Mouse (Mus musculus): ENCODE data around the gene Ilvbl.
A peak's percentile ranks its signal among the peaks of the same experiment; 100 is the strongest.
"Not testable (repeated sequence)": the region's sequence is repeated elsewhere in the genome, so short reads cannot be mapped to it uniquely, and the experiment has no call there.

Ilvbl gene

DNA sequence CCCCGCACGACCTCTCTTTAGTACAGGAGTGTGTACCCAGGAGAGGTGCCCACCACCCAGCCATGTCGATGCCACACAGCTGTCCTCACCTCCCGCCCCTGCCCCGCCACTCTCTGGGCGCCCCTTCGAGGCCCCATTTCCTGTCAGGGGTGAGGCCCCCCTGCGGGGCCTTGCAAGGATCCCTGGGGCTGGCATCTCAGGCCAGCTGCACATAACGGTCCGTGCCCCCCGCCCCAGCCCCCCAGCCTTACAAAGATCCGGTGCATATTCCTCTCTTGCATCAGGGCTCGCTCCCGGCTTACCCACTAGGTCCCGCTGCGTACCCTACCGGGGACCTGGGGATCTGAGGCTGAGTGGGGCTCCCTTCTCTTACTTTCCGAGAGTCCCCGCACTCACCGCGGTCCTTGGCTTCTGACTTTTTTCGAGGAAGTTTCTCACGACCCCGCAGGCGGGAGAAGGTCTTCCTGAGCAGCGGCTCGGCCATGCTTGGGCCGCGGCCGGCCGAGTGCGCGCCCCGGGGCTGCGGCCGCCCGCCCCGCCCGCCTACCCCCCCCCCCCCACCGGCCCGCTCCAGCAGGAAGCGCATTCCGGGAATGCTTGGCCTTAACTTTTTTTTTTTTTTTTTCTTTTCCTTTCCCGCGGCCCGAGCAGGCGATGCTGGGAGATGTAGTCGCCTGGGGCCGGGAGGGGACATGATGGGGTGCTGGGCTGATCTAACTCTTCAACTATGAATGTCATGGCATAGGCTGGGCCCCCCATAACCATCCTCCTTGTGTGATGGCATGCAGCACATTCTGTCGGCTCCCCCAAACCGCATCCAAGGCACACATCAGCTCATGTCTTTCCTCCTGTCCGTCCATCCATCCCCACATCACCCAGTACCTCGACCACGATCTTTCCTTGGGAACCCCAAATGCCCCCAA lies 17.5 kb downstream of the Ilvbl start, which contains the start of gene Syde1:
Gene Syde1 (minus strand): TSS at position 559 of the 923 bp plus-strand sequence.
- peak; percentile 83 to 84 for DNase-seq

DNA sequence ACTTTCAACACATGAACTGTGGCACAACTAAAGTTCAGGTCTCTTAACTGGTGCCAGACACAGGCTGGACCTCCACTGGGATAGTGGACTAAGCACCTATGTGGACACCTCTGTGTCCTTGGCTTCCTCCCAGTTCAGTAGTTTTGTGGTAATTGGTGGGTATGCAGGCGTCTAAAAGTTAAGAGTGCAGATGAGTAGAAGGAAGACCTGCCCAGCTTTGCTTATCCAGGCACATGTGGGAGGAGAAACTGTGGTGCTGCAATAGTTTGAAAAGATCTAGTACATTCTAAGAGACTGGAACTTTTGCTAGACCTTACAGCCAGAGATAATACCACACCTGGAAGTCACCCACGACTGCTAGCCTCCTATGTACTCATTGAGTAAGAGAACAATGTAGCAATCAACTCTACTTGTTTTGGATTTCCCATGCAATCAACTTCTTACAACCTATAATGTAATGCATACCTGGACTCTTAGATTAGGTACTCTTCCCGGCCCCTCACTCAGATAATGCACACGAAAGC lies 18.8 kb downstream of the Ilvbl start:
- no peak for DNase-seq

DNA sequence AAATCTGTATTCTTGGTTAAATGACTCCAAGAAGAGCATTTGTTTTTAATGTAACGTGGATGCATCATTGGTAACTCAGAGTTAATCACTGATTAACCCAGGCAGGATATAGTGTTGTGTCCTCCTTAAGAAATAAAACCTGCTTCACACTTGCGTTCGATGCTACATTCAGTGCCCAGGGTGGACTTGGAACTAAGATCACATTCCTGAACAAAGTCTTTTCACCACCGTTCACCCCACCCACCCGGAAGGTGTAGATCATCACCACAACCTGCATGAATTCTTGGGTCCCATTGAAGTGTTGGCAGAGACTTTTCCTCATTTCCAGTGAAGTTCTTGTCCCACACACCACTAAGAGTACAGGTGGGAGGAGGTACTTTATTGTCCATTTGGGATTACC lies 19.6 kb downstream of the Ilvbl start:
- DNase-seq: no peak

DNA sequence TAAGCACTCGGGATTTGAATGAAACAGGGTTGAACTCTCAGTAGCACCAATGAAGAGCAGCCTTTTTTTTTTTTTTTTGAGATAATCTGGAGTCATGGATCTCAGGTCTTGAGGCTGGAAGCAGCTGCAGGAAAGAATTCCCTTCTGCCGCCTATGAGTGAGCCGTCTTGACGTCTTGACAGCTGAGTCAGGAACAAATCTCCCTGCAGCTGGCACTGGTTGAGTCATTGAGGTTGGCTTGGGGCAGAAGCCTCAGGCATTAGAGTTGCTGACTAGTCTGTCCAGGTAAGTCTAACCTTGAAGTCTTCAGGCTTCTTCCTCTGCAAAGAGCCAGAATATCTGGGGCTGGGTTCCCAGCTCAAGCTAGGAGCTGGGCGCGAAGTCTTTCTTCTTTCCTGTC lies 20.0 kb downstream of the Ilvbl start:
- DNase-seq: peak in 1 of 2 experiments; percentile 15

DNA sequence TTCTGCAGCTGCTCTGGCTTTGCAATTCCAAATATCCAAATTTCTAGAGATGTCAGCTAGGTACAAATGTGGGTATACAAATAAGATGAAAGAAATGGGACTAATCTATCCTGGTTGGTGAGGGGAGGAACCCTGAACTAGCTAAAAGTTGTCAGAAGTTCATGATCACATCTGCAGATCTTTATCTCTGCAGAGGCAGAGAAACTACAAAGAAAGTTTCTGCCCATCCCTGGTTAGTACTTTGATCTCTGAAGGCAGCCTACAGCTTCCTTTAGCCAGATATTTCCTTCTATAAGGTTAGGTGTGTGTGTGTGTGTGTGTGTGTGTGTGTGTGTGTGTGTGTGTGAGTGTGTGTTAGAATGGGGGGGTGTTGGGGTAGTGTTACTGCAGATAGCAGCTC lies 20.4 kb downstream of the Ilvbl start:
- DNase-seq: peak in 1 of 2 experiments; percentile 10

DNA sequence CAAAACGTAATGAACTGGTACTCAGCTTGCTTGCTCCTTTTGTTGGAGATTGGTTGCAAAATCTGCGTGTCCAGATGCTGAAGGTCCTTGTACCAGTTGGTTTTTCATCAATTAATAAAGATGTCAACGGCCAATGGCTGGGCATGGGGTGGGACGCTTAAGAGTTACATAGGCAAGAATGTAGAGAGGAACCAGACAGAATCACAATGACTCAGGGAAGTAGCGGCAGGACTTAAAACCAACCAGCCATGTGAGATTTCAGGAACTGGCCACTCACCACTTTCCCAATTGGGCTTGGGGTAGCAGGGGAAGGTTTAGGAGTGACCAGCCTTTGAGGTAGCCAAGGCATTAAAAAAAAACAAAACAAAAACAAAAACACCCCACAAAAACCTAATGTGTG lies 25.7 kb downstream of the Ilvbl start:
- DNase-seq: no peak

DNA sequence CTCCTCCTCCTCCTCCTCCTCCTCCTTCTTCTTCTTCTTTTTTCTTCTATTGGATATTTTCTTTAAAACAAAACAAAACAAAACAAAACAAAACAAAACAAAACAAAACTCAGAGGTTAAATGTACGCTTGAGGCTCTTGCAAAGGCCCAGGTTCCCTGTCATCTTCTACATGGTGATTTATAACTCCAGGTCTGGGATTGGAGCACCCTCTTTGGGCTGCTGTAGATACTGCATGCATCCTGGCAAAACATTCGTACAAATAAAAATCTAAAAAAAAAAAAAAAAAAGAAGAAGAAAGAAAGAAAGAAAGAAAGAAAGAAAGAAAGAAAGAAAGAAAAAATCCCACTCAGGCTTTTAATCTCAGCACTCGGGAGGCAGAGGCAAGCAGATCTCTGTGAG lies 30.9 kb downstream of the Ilvbl start:
- peak in 1 of 2 experiments; percentile 32 for DNase-seq

DNA sequence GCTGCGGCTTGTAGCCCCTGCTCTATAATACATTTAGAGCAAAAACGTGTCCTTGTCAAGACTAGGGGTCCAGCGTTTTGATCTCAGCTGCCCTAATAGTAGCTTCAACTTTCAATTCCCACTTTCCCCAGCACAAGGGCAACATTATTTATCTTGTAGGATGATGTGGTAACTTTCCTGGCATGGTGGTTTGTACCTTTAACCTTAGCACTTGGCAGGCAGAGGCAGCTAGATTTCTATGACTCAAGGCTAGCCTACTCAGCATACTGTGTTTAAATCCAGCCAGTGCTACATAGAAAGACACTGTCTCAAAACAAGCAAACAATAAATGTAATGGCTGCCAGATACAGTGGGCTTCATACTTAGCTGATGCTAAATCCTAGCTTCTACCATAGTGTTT lies 33.5 kb downstream of the Ilvbl start:
- DNase-seq: no peak

DNA sequence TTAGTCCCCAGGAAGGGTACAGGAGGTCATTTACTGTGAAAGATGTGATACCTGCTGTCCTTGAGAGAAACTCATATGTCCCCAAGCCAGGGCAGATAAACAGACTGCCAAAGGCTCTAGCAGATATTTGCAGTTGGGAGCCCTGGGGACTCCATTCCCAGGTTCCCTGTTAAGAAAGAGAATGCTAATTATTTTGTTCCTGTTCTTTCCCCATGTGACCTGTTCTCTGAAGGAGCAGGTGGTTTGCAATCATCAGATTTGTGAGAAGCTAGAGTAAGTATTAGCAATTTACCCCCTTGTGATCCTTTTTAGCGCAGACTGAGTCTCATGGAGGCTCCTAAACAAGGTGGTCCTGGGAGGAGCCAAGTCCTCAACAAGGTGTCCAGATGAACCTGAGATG lies 43.8 kb downstream of the Ilvbl start, which contains the start of gene Olfr1357:
Gene Olfr1357 (minus strand): TSS at position 101 of the 400 bp plus-strand sequence.
- no peak for DNase-seq

DNA sequence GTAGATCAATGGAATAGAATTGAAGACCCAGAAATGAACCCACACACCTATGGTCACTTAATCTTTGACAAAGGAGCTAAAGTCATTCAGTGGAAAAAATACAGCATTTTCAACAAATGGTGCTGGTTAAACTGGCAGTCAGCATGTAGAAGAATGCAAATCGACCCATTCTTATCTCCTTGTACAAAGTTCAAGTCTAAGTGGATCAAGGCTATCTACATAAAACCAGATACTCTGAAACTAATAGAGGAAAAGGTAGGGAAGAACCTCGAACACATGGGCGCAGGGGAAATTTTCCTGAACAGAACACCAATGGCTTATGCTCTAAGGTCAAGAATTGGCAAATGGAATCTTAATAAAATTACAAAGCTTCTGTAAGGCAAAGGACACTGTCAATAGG lies 49.0 kb downstream of the Ilvbl start:
- not testable (repeated sequence) for DNase-seq

DNA sequence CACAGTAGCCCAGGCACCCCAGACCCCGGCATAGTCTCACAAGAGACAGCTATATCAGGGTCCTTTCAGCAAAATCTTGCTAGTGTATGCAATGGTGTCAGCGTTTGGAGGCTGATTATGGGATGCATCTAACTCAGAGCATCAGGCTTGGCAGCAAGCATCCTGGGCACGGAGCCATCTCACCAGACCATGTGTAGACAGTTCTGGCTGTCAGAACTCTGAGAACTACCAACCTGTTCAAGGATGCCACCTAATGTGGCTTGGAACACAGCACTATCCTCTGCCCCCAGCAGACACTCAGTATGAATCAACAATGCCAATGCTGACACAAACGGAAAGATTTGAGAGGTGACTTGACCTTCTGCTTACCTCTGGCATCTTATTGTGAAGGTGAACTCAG lies 56.0 kb downstream of the Ilvbl start:
- no peak for DNase-seq

DNA sequence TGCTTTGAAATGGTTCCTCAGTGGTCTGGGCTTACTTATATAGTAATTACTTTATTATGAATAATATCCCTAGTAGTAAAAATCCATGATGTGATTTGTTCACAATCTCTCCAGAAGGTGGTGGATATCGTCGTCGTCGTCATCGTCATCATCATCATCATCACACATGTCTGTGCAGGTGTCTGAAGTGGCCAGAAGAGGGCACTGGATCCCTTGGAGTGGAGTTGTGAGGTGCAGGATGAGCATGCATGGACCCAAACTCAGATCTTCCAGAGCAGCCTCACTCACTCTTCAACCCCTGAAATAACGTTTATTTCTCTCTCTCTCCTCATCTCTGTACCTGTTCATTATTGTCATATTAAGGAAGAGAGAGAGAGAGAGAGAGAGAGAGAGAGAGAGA lies 58.2 kb downstream of the Ilvbl start:
- peak in 1 of 2 experiments; percentile 5 for DNase-seq

Data from thymus, adult 18-20 months (tissue).